Mouse (Mus musculus): Measurements from ENCODE around the gene Krt13.

GRCm38 (mm10) chr11:100155497-100156255 lies 34.3 kb upstream of the Krt13 start:
- TF ChIP-seq E2F4 (IDR thresholded peaks at IDR 0.05; ENCODE audit: insufficient replicate concordance, low read depth, low read length) (no peak), CTCF (conservative IDR thresholded peaks at IDR 0.05 in 1 of 2, IDR thresholded peaks at IDR 0.05 in 1 of 2; ENCODE audit: low read depth in 2 of 2, low read length in 2 of 2) (no peak), MAX (IDR thresholded peaks at IDR 0.05; ENCODE audit: low read length) (no peak), JUN (IDR thresholded peaks at IDR 0.05; ENCODE audit: insufficient read depth, low read depth, low read length) (no peak), POLR2A (IDR thresholded peaks at IDR 0.05; ENCODE audit: low read depth, low read length) (no peak), SMC3 (IDR thresholded peaks at IDR 0.05; ENCODE audit: low read depth, low read length) (no peak), BHLHE40 (IDR thresholded peaks at IDR 0.05; ENCODE audit: low read depth, low read length) (no peak), EP300 (IDR thresholded peaks at IDR 0.05; ENCODE audit: low read length) (no peak), TBP (conservative IDR thresholded peaks at IDR 0.05; ENCODE audit: low read depth, low read length) (no peak), MAZ (IDR thresholded peaks at IDR 0.05; ENCODE audit: low read depth, low read length) (no peak), ZNF384 (IDR thresholded peaks at IDR 0.05; ENCODE audit: low read depth, low read length) (no peak), JUND (conservative IDR thresholded peaks at IDR 0.05; ENCODE audit: low read depth, low read length) (no peak), CHD1 (IDR thresholded peaks at IDR 0.05; ENCODE audit: low read depth, low read length) (no peak)
